Mouse (Mus musculus) mesoderm, embryonic 11.5 days (tissue): ENCODE results near the gene Olfr1057.
A peak's percentile ranks its signal among the peaks of the same experiment; 100 is the strongest.
"Not testable (repeated sequence)": the region's sequence is repeated elsewhere in the genome, so short reads cannot be mapped to it uniquely, and the experiment has no call there.

Experiments used
- DNase-seq: peaks from one replicate; pipeline ENCODE4 v3.0.0-alpha.2; 2012; ENCODE audit warnings: low read depth, low spot score

Gene Olfr1057

DNA sequence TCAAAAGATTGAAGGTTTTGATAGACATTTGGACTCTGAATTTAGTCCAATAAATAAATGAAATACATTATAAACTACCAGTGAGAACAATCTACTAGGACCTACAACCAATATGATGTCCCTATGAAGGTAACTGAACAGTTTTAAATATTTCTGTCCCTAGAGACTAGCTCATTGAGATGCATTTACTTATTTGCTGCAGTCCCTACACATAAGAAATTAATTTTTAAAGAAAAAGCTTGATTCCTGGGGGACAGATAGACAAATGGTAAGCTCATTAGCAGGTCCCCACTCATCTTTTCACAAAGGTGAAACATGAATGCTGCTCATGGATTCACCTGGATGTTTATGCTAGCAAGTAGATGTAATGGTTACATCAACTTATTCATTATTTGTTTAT lies at the start of gene Olfr1057:
Gene Olfr1057 (minus strand): TSS at position 101 of the 400 bp plus-strand sequence.
- DNase-seq = no peak

DNA sequence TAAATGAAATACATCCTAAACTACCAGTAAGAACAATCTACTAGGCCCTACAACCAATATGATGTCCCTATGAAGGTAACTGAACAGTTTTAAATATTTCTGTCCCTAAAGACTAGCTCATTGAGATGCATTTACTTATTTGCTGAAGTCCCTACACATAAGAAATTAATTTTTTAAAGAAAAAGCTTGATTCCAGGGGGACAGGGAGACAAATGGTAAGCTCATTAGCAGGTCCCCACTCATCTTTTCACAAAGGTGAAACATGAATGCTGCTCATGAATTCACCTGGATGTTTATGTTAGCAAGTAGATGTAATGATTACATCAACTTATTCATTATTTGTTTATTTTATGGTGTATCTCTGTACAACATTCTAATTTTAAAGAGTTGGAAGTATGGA lies 48.5 kb upstream of the Olfr1057 start, which contains the start of gene Olfr1062:
Gene Olfr1062 (minus strand): TSS at position 101 of the 400 bp plus-strand sequence.
- not testable (repeated sequence) for DNase-seq

DNA sequence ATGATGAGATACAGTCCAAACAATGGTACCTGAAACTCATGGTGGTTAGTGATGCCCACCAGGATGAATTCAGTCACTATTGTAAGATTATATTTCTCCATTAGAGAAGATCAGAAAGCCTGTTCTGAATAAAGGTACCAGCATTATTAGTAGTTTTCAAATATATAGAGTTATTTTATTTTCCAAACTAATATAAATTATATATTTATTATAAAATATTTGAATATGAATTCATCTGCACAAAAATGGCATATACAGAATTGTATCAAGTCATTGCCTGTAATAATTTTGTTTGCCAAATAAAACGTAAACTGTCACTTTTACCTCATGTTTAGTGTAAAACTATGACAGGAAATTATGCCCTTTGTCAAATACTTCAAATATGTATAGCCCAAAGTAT lies 35.8 kb upstream of the Olfr1057 start, which contains the start of gene Olfr1061:
Gene Olfr1061 (minus strand): TSS at position 101 of the 400 bp plus-strand sequence.
- no peak for DNase-seq

DNA sequence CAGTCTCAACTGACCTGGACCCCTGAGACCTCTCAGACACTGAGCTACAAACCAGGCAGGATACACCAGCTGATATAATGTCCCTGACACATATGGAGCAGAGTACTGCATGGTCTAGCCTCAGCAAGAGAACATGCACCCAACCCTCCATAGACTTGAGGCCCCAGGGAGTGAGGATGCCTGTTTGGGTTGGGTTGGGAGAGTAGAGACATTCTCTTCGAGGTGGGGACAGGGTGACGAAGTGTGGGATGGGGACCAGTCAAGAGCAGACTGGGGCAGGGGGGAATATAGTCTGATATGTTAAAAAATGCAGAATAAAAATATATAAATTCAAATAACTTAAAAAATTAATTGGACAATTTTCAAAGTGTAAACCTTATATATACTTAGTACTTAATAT lies 16.9 kb upstream of the Olfr1057 start:
- no peak for DNase-seq

GRCm38 (mm10) chr2:86388461-86388860 lies 10.3 kb upstream of the Olfr1057 start, which contains the start of gene Olfr1058:
Olfr1058 (minus strand) TSS chr2:86388561.
- DNase-seq = not testable (repeated sequence)

DNA sequence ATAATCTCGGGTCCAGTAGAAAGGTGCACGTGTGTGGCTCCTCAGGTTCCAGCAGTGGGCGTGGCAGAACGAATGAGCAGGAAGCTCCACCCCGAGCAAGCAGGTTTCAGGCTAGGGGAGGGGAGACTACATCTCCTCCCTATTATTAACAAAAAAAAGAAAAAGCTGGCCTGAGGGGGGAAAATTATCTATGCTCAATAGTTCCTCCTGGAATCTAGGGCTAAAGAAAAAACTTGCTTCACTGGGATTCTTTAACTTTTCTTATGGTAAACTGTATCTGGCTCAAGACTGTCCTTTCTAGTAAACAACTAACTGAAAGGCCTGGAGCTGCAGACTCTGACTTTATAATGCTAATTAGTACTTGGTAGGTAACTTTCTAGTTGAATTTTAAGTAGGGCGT lies 11.9 kb downstream of the Olfr1057 start:
- not testable (repeated sequence) for DNase-seq

- DNase-seq = no peak
These were observed 15.8 kb downstream of the Olfr1057 start, which contains the start of gene Olfr1056 for GRCm38 (mm10) chr2:86362369-86362768. Olfr1056 (minus strand) TSS chr2:86362469.

DNA sequence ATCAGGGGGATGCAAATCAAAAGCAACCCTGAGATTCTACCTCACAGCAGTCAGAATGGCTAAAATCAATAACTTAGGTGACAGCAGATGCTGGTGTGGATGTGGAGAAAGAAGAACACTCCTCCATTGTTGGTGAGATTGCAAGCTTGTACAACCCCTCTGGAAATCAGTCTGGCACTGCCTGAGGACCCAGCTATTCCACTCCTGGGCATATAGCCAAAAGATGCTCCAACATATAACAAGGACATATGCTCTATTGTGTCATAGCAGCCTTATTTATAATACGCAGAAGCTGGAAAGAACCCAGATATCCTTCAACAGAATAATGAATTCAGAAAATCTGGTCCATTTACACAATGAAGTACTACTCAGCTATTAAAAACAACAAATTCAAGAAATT lies 26.4 kb downstream of the Olfr1057 start:
- not testable (repeated sequence) for DNase-seq

- peak; percentile 1 for DNase-seq
These were observed 28.0 kb downstream of the Olfr1057 start, which contains the start of gene Olfr1055 for GRCm38 (mm10) chr2:86350184-86350583. Olfr1055 (minus strand) TSS chr2:86350284.

DNA sequence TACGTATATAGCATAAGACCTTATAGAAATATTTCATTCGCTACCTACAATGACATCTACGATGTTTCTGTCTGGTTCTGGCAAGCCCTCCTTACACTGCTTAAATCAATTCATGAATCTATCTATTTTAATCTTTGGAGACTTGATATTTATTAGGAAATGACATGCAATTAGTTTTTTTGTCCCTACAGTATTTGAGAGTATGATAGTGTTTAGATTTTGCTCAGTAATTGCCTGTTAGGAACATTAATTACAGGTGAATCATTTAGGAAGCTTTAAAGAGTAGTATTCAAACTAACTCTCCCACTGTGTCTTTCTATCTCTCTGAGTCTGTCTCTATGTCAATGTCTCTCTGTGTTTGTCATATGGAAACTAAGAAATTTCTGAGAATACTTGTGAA lies 42.9 kb downstream of the Olfr1057 start, which contains the start of gene Olfr1054:
Gene Olfr1054 (minus strand): TSS at position 101 of the 400 bp plus-strand sequence.
- no peak for DNase-seq
